Mouse (Mus musculus) spleen, adult 2 months (tissue): ENCODE measurements around the gene Crtac1. TPM values are rescaled to one million over a fixed set of nuclear protein-coding genes. Genes with fewer than 3 reads are reported as not detected.

Source experiments
- DNase-seq, 2 experiments: peaks; one replicate each; pipeline versions ENCODE4 v3.0.0 to v3.0.0-alpha.2; 2012 to 2021; ENCODE audit warnings: low spot score in 2 of 2, low read depth in 1 of 2
- H3K27ac ChIP-seq: fragments of 200-500 bp; 2 replicates; pipeline ENCODE4 v1.5.1; 2012; ENCODE audit warnings: low read length, inconsistent platforms; ENCODE audit not compliant: insufficient read depth
- H3K27me3 ChIP-seq: fragments of 200-500 bp; 2 replicates; pipeline ENCODE4 v1.6.1; 2012; ENCODE audit warnings: mild to moderate bottlenecking, moderate library complexity, low read length, inconsistent platforms; ENCODE audit not compliant: control insufficient read depth, insufficient read depth
- H3K36me3 ChIP-seq: fragments of 200-500 bp; 2 replicates; pipeline ENCODE4 v1.6.1; 2012; ENCODE audit warnings: mild to moderate bottlenecking, low read length, inconsistent platforms; ENCODE audit not compliant: control insufficient read depth, insufficient read depth
- H3K4me1 ChIP-seq: fragments of 200-500 bp; 2 replicates; pipeline ENCODE4 v1.6.1; 2011; ENCODE audit warnings: inconsistent platforms; ENCODE audit not compliant: control insufficient read depth, insufficient read depth, insufficient read length
- H3K4me3 ChIP-seq: fragments of 200-500 bp; 2 replicates; pipeline ENCODE4 v1.5.1; 2011; ENCODE audit warnings: mild to moderate bottlenecking, inconsistent platforms; ENCODE audit not compliant: insufficient read depth, insufficient read length; ENCODE audit errors: extremely low read depth
- CTCF ChIP-seq: fragments of 200-500 bp; IDR thresholded peaks from 2 replicates; pipeline ENCODE4 v1.5.1; 2011; ENCODE audit warnings: mild to moderate bottlenecking, inconsistent platforms; ENCODE audit not compliant: insufficient read depth, insufficient read length, insufficient replicate concordance; ENCODE audit errors: extremely low read depth
- POLR2A ChIP-seq: fragments of 200-500 bp; IDR thresholded peaks from 2 replicates; pipeline ENCODE4 v1.6.1; 2011; ENCODE audit warnings: low read depth, low read length, inconsistent platforms
- WGBS: fragments of 180-500 bp; shearing (Covaris S2); methylation state at CpG from one replicate; pipeline ENCODE4 v1.1.7; 2018; 5-methylcytosine and 5-hydroxymethylcytosine counted together
- polyA plus RNA-seq: library from polyadenylated mRNA; depleted of rRNA; stranded (reverse); fragments of >200 nt; gene quantifications from 2 replicates; pipeline ENCODE4 v1.2.3, GENCODE M21; 2012

Crtac1 gene
- polyA plus RNA-seq, 1 experiment = not detected

DNA sequence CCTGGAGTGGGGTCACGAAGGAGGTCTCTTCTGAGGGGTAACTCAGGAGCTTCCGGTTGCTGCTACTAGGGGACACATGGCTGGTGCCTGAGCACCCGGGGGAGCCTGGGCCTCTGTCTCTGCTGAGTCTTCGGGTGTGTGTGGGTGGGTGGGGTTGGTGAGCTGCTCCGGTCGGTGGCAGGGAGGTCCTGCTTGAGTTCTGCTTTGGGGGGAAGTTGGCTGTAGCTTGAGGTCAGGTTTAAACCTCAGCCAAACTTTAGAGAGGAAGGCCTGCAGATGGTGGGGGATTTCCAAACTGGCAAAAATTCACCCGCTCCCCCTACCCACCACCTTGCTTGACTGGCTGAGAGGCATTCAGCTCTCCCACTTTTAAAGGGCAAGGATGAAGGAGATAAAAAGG, 160.4 kb downstream of the Crtac1 start:
- Histone ChIP-seq H3K4me3 (no peak overlapping the region), H3K36me3 (no peaks in the 10 kb centered on the region), H3K27me3 (no peaks in the 10 kb centered on the region), H3K4me1 (no peaks in the 10 kb centered on the region), H3K27ac (no peak overlapping the region)
- no peak for DNase-seq
- TF ChIP-seq POLR2A (no peak), CTCF (no peak)
- WGBS = 21% methylated on average over 7 of the region's 7 CpGs

DNA sequence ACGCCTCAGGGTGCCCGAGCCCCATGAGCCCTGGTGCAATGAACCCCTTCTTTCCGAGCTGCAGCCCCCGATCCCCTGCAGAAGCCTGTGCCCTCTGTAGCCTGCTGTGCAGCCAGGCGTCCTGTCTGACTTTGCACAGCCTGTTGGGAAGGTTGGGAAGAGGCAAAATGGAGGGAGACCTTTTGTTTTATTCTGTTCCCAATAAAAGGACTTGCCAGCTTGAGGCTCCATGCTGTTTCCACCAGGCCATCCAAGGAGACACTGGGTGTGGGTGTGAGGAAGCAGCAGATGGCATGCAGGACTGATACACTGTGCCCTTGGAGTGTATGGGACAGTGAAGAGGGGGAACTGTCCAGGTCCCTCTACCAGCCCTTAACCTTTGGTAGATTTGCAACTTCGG, 161.5 kb downstream of the Crtac1 start:
- no peak for DNase-seq
- no peaks in the 10 kb centered on the region for H3K27me3 ChIP-seq
- H3K4me3 ChIP-seq = no peak overlapping the region
- WGBS = 78% methylated on average over 6 of the region's 6 CpGs
- H3K4me1 ChIP-seq = no peaks in the 10 kb centered on the region
- no peak for TF ChIP-seq CTCF
- no peak for TF ChIP-seq POLR2A
- H3K27ac ChIP-seq = no peak overlapping the region
- H3K36me3 ChIP-seq = no peaks in the 10 kb centered on the region

DNA sequence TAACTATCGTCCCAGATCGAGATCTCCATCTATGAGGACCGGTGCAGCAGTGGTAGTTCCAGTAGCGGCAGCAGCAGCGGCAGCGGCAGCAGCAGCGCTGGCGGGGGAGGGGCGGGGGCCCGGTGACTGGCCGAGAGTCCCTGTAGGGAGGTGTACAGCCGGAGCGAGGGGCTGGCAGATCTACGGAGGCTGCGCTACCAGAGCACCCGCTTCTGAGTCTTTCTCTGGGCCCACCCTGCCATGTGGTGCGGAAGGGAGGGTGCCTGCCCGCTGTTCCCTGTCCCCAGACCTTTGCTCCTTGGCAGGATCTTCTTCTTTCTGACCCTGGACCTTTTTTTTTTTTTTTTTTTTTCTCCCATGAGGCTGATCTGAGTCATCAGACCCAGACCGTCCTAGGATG, 163.2 kb downstream of the Crtac1 start:
- no peak for TF ChIP-seq POLR2A
- no peak for TF ChIP-seq CTCF
- DNase-seq = no peak
- Histone ChIP-seq H3K4me3 (no peak overlapping the region), H3K27ac (no peak overlapping the region), H3K4me1 (no peaks in the 10 kb centered on the region), H3K36me3 (no peaks in the 10 kb centered on the region), H3K27me3 (no peaks in the 10 kb centered on the region)
- WGBS = 4% methylated on average over 19 of the region's 19 CpGs

DNA sequence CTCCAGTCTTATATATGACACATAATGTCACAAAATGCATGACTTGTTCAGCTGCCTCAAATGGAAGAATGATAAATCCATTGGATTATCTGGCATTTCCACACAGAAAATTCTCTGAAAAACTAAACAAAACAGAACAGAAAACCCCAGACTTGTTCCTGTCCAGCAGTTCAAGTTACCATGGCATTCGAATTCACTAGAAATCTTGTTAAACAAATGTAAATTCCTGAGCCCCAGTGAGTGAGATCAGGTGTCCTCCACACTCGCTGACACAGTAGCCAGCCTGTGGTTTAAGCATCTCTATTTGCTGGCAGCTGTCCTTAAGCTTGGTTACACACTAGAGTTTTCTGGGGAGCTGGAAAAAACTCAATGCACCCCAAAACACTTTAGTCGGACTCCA, 168.1 kb downstream of the Crtac1 start:
- Histone ChIP-seq H3K36me3 (no peaks in the 10 kb centered on the region), H3K4me1 (no peaks in the 10 kb centered on the region), H3K27ac (no peak overlapping the region), H3K4me3 (no peak overlapping the region), H3K27me3 (no peaks in the 10 kb centered on the region)
- no peak for DNase-seq
- 62% methylated on average over 3 of the region's 3 CpGs for WGBS
- TF ChIP-seq POLR2A = no peak
- TF ChIP-seq CTCF = no peak

DNA sequence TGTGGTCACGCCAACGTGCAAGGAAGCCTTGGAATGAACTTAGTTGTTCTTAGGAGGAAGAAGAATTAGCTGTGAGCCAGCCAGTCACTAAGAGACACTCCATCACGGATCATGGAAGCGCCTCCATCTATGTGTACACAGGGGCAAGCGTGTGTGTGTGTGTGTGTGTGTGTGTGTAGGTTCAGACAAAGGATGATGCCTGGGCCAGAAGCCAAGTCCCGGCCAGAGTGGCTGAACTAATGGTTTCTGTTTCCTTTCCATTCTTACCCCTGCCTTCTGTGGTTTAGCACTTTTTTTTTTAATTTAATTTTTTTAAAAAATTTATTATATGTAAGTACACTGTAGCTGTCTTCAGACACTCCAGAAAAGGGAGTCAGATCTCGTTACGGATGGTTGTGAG, 171.1 kb downstream of the Crtac1 start:
- Histone ChIP-seq H3K4me3 (no peak overlapping the region), H3K4me1 (peaks cover 2% of the 10 kb centered on the region; the same call in 1 of the 2 replicates), H3K27ac (no peak overlapping the region), H3K27me3 (peaks cover 3% of the 10 kb centered on the region), H3K36me3 (no peaks in the 10 kb centered on the region)
- DNase-seq = no peak
- WGBS = 38% methylated on average over 8 of the region's 8 CpGs
- TF ChIP-seq CTCF (no peak), POLR2A (no peak)

DNA sequence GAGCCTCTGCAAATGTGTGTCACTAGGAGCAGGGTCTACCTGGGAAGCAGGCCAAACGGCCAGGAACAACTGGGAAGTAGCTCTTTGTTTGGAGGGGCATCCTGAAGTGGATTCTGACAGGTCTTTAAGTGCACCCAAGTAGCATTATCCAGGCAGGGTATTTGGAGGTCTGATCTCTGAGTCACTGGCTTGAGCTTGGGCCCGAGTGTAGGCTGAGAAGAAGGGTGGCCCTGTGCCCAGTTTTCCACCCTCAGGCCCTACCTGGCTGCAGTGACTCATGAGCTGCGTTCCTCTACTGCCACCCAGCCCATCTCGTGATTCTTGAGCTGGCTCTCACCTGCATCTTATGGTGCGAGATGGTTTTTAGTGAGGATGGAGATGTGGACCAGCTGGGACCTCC, 173.0 kb downstream of the Crtac1 start:
- 63% methylated on average over 5 of the region's 5 CpGs for WGBS

DNA sequence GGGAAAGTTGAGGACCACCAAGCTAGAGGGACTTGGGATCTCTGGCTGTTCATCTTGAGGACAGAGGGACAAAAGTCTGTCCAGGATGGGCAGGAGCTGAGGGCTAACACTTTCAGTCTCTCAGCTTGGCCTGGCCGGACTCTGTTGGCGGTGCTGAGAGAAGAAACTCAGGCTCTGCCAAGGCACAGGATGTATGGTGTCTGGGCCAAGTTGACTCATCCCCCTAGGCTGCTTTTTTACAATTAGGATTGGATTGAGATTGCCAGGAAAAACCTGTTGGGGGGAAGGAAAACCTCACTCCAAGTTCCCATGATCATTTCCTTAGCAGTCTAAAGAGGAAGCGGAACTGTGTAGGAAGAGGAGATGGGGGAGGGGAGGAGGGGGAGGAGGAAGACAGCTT, 173.6 kb downstream of the Crtac1 start:
- peaks cover 2% of the 10 kb centered on the region; the same call in 1 of the 2 replicates for H3K4me1 ChIP-seq
- no peak for DNase-seq
- no peaks in the 10 kb centered on the region for H3K36me3 ChIP-seq
- peaks cover 6% of the 10 kb centered on the region for H3K27me3 ChIP-seq
- H3K4me3 ChIP-seq = no peak overlapping the region
- 38% methylated on average over 3 of the region's 3 CpGs for WGBS
- TF ChIP-seq POLR2A = no peak
- no peak overlapping the region for H3K27ac ChIP-seq

More for the DNA sequence above, 173.0 kb downstream of the Crtac1 start:
- TF ChIP-seq POLR2A (no peak), CTCF (no peak)
- Histone ChIP-seq H3K36me3 (no peaks in the 10 kb centered on the region), H3K4me3 (no peak overlapping the region), H3K27me3 (peaks cover 6% of the 10 kb centered on the region), H3K27ac (no peak overlapping the region), H3K4me1 (peaks cover 2% of the 10 kb centered on the region; the same call in 1 of the 2 replicates)
- no peak for DNase-seq

DNA sequence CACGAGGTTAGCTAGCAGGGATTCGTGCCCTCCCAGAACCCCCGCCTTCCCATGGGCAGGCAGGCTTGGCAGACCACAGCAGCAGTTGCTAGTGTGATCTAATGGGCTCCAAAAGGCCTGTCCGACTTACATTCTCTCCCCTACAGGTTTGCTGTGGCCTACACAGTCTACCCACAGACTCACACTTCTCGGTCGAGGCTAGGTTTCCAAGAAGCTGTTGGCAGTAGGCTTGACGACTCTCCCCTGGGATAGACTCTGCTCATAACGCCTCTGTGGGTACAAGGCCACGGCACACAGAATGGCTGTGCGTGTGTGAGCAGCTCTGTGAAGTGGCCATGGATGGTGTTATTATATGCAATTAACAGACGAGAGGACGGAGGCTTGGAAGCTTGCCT, 174.3 kb downstream of the Crtac1 start:
- Histone ChIP-seq H3K4me1 (peaks cover 2% of the 10 kb centered on the region; the same call in 1 of the 2 replicates), H3K27me3 (peaks cover 6% of the 10 kb centered on the region), H3K27ac (no peak overlapping the region), H3K4me3 (no peak overlapping the region), H3K36me3 (no peaks in the 10 kb centered on the region)
- no peak for TF ChIP-seq CTCF
- TF ChIP-seq POLR2A = no peak
- DNase-seq = no peak
- WGBS = 89% methylated on average over 12 of the region's 12 CpGs
